Mouse (Mus musculus) bone marrow macrophage, adult 2 months (primary cell): ENCODE data around the gene Tmem206.

Source experiments
- CTCF ChIP-seq: IDR thresholded peaks from 2 replicates; pipeline ENCODE4 v1.5.1; 2012; ENCODE audit warnings: low read depth, mild to moderate bottlenecking, low read length, moderate library complexity
- POLR2A ChIP-seq: IDR thresholded peaks from 2 replicates; pipeline ENCODE4 v1.6.1; 2012; ENCODE audit warnings: mild to moderate bottlenecking, low read depth, low read length, borderline replicate concordance

GRCm38 (mm10) chr1:191304216-191304615, 21.5 kb upstream of the Tmem206 start:
- no peak for TF ChIP-seq CTCF
- no peak for TF ChIP-seq POLR2A
